Mouse (Mus musculus) spleen, adult 2 months (tissue): ENCODE measurements around the gene Trim62.

Experiments used
- CTCF ChIP-seq: fragments of 200-500 bp; IDR thresholded peaks from 2 replicates; pipeline ENCODE4 v1.5.1; 2011; ENCODE audit warnings: mild to moderate bottlenecking, inconsistent platforms; ENCODE audit not compliant: insufficient read depth, insufficient read length, insufficient replicate concordance; ENCODE audit errors: extremely low read depth
- POLR2A ChIP-seq: fragments of 200-500 bp; IDR thresholded peaks from 2 replicates; pipeline ENCODE4 v1.6.1; 2011; ENCODE audit warnings: low read depth, low read length, inconsistent platforms

GRCm38 (mm10) chr4:128959676-128960075, 76.3 kb downstream of the Trim62 start:
- no peak for TF ChIP-seq CTCF
- TF ChIP-seq POLR2A: no peak
